Mouse (Mus musculus) CH12.LX (cell line): ENCODE measurements around the gene Fnip1. TPM values are rescaled to one million over a fixed set of nuclear protein-coding genes. Genes with fewer than 3 reads are reported as not detected.

ENCODE experiments used
- DNase-seq: peaks from one replicate; pipeline ENCODE4 v3.0.0-alpha.2; 2013; ENCODE audit errors: extremely low read depth
- H3K27ac ChIP-seq: 2 replicates; pipeline ENCODE4 v1.5.1; 2012; ENCODE audit warnings: low read depth, mild to moderate bottlenecking, control low read depth, moderate library complexity; ENCODE audit not compliant: insufficient read depth
- H3K27me3 ChIP-seq: replicated peaks from 2 replicates; pipeline ENCODE3; 2012; ENCODE audit warnings: inconsistent platforms
- H3K36me3 ChIP-seq, 2 experiments: replicated peaks in 1 of 2; 2 replicates each; pipeline versions ENCODE3 to v1.6.1; 2012; ENCODE audit warnings: inconsistent platforms in 1 of 2, low read length in 1 of 2, mild to moderate bottlenecking in 1 of 2, mixed read lengths in 1 of 2, moderate library complexity in 1 of 2; ENCODE audit not compliant: control insufficient read depth in 1 of 2, insufficient read depth in 1 of 2
- H3K4me1 ChIP-seq, 2 experiments: 2 replicates each; pipeline ENCODE4 v1.6.1; 2012; ENCODE audit warnings: inconsistent platforms in 1 of 2, moderate library complexity in 1 of 2; ENCODE audit not compliant: insufficient read depth in 2 of 2, control insufficient read depth in 1 of 2
- H3K4me2 ChIP-seq: 2 replicates; pipeline ENCODE4 v1.6.1; 2012; ENCODE audit warnings: low read depth, mild to moderate bottlenecking, control low read depth; ENCODE audit not compliant: poor library complexity, insufficient read depth, severe bottlenecking
- H3K4me3 ChIP-seq, 3 experiments: fragments of 150-350 bp in 1 of 3; sonication (generic) in 1 of 3; replicated peaks in 1 of 3; 2 replicates each; pipeline versions ENCODE3 to v1.5.1; 2011 to 2012; ENCODE audit warnings: low read depth in 2 of 3, low read length in 2 of 3, mild to moderate bottlenecking in 2 of 3, moderate library complexity in 2 of 3, control low read depth in 1 of 3, improper control_type of control experiment in 1 of 3, inconsistent platforms in 1 of 3, mixed read lengths in 1 of 3; ENCODE audit not compliant: poor library complexity in 1 of 3
- H3K79me2 ChIP-seq: replicated peaks from 2 replicates; pipeline ENCODE4 v1.6.1; 2012; ENCODE audit warnings: mild to moderate bottlenecking, moderate library complexity; ENCODE audit not compliant: control insufficient read depth, poor library complexity, insufficient read depth, severe bottlenecking; ENCODE audit errors: extremely low read depth
- H3K9ac ChIP-seq: 2 replicates; pipeline ENCODE4 v1.6.1; 2012; ENCODE audit warnings: low read depth, mild to moderate bottlenecking, control low read depth, moderate library complexity; ENCODE audit not compliant: insufficient read depth
- H3K9me3 ChIP-seq: replicated peaks from 2 replicates; pipeline ENCODE3; 2012; ENCODE audit warnings: low read length, inconsistent platforms, mixed read lengths
- BHLHE40 ChIP-seq: IDR thresholded peaks from 2 replicates; pipeline ENCODE4 v1.6.1; 2011; ENCODE audit warnings: mild to moderate bottlenecking, low read depth, low read length, improper control_type of control experiment
- CHD1 ChIP-seq: IDR thresholded peaks from 2 replicates; pipeline ENCODE4 v1.6.1; 2012; ENCODE audit warnings: low read depth, low read length, improper control_type of control experiment, inconsistent platforms
- E2F4 ChIP-seq: IDR thresholded peaks from 2 replicates; pipeline ENCODE4 v1.6.1; 2011; ENCODE audit warnings: low read depth, low read length, improper control_type of control experiment; ENCODE audit not compliant: insufficient replicate concordance
- ELF1 ChIP-seq: IDR thresholded peaks from 2 replicates; pipeline ENCODE4 v1.6.1; 2014; ENCODE audit warnings: low read depth, mild to moderate bottlenecking, inconsistent platforms, low read length, improper control_type of control experiment
- ETS1 ChIP-seq: conservative IDR thresholded peaks from 2 replicates; pipeline ENCODE4 v1.6.1; 2012; ENCODE audit warnings: low read depth, mild to moderate bottlenecking, inconsistent platforms, low read length, improper control_type of control experiment, moderate library complexity
- GABPA ChIP-seq: IDR thresholded peaks from 2 replicates; pipeline ENCODE4 v1.6.1; 2012; ENCODE audit warnings: low read depth, low read length, improper control_type of control experiment, inconsistent platforms; ENCODE audit not compliant: insufficient replicate concordance
- JUN ChIP-seq: IDR thresholded peaks from 2 replicates; pipeline ENCODE4 v1.6.1; 2011; ENCODE audit warnings: low read depth, mild to moderate bottlenecking, low read length, improper control_type of control experiment, moderate library complexity; ENCODE audit not compliant: insufficient read depth
- KAT2A ChIP-seq: IDR thresholded peaks from 2 replicates; pipeline ENCODE4 v1.6.1; 2012; ENCODE audit warnings: low read length, improper control_type of control experiment, inconsistent platforms; ENCODE audit not compliant: insufficient replicate concordance
- MAX ChIP-seq: IDR thresholded peaks from 2 replicates; pipeline ENCODE4 v1.6.1; 2011; ENCODE audit warnings: low read length, improper control_type of control experiment
- MAZ ChIP-seq: IDR thresholded peaks from 2 replicates; pipeline ENCODE4 v1.6.1; 2012; ENCODE audit warnings: low read depth, mild to moderate bottlenecking, inconsistent platforms, low read length, improper control_type of control experiment, moderate library complexity
- NELFE ChIP-seq: IDR thresholded peaks from 2 replicates; pipeline ENCODE4 v1.6.1; 2011; ENCODE audit warnings: low read depth, low read length, improper control_type of control experiment
- PAX5 ChIP-seq: IDR thresholded peaks from 2 replicates; pipeline ENCODE4 v1.6.1; 2012; ENCODE audit warnings: low read length, inconsistent platforms, mixed read lengths
- POLR2A ChIP-seq: IDR thresholded peaks from 2 replicates; pipeline ENCODE4 v1.6.1; 2011; ENCODE audit warnings: low read depth, mild to moderate bottlenecking, improper control_type of control experiment, low read length
- RCOR1 ChIP-seq: conservative IDR thresholded peaks from 2 replicates; pipeline ENCODE4 v1.6.1; 2012; ENCODE audit warnings: low read depth, mild to moderate bottlenecking, inconsistent platforms, low read length, improper control_type of control experiment
- TBP ChIP-seq: conservative IDR thresholded peaks from 2 replicates; pipeline ENCODE4 v1.6.1; 2011; ENCODE audit warnings: low read depth, low read length, improper control_type of control experiment
- TCF12 ChIP-seq: IDR thresholded peaks from 2 replicates; pipeline ENCODE4 v1.6.1; 2014; ENCODE audit warnings: low read depth, mild to moderate bottlenecking, inconsistent platforms, low read length, improper control_type of control experiment
- USF2 ChIP-seq: conservative IDR thresholded peaks from 2 replicates; pipeline ENCODE4 v1.6.1; 2011; ENCODE audit warnings: low read depth, low read length, improper control_type of control experiment
- ZMIZ1 ChIP-seq: IDR thresholded peaks from 2 replicates; pipeline ENCODE4 v1.6.1; 2012; ENCODE audit warnings: low read depth, mild to moderate bottlenecking, inconsistent platforms, low read length, improper control_type of control experiment
- ZNF384 ChIP-seq: IDR thresholded peaks from 2 replicates; pipeline ENCODE4 v1.6.1; 2012; ENCODE audit warnings: low read depth, low read length, improper control_type of control experiment, inconsistent platforms
- dilution Hi-C: fragments of 300-500 bp; cut with MboI; formaldehyde crosslinking; loops from 2 replicates; pipeline ENCODE4 v1.14.3; 2020; ENCODE audit warnings: low sequenced_read_pairs; ENCODE audit not compliant: extremely low pct_unique_long_range_greater_than_20kb, extremely low pct_ligation_motif_present
- in situ Hi-C: fragments of 300-500 bp; cut with MboI; formaldehyde crosslinking; loops from 3 replicates; pipeline ENCODE4 v1.14.3; 2019; ENCODE audit warnings: low sequenced_read_pairs, low pct_ligation_motif_present, low pct_unique_long_range_greater_than_20kb, mixed read lengths
- polyA plus RNA-seq: library from polyadenylated mRNA; unstranded; fragments of >175 nt; gene quantifications from 2 replicates; pipeline ENCODE4 v1.2.1, GENCODE M21; 2012; ENCODE audit warnings: low read depth; ENCODE audit not compliant: insufficient read length
- total RNA-seq, 2 experiments: library from RNA; depleted of rRNA; stranded (reverse); fragments of 300-350 nt in 1 of 2; fragments of >200 nt in 1 of 2; gene quantifications; 2 replicates each; pipeline ENCODE4 v1.2.3; 2012 to 2014

The Fnip1 gene
- total and polyA plus RNA-seq, 3 experiments: 15.4 to 24.5 (median 21.8) TPM

GRCm38 (mm10) chr11:54522529-54523430 is 84.8 kb downstream of the Fnip1 start, which contains the start of gene Rapgef6 (continued):
- TF ChIP-seq MAZ (peak; percentile 88), CHD1 (no peak), PAX5 (no peak), JUN (0 out of 2 replicates have a peak, but pooled peaks have one; percentile 8), USF2 (no peak), ZMIZ1 (peak; percentile 98; the same call in 1 of the 2 replicates), GABPA (no peak), NELFE (peak; percentile 98), TCF12 (peak; percentile 96), E2F4 (peak; percentile 78; the same call in 1 of the 2 replicates), ETS1 (peak; percentile 93)

GRCm38 (mm10) chr11:54523431-54524001 is 85.5 kb downstream of the Fnip1 start:
- Histone ChIP-seq H3K4me3 (peak overlapping the region; percentile 76 to 89 (median 82)), H3K4me2 (peak overlapping the region; percentile 67), H3K27me3 (no peaks in the 10 kb centered on the region), H3K36me3 (peaks cover 0 to 3% of the 10 kb centered on the region in 2 experiments), H3K79me2 (peaks cover 42% of the 10 kb centered on the region), H3K4me1 (peaks cover 10 to 63% of the 10 kb centered on the region in 2 experiments), H3K27ac (peak overlapping the region; percentile 78), H3K9ac (peak overlapping the region; percentile 71), H3K9me3 (no peaks in the 10 kb centered on the region)
- peak; percentile 35 for DNase-seq
- dilution Hi-C loops: no loop called here
- in situ Hi-C loops: loop anchor here (10.0 kb wide), 1 partner anchor 341 kb away; the partner anchor contains the start of genes Hint1 and Lyrm7
- TF ChIP-seq ELF1: peak; percentile 41; the same call in 1 of the 2 replicates
- no peak for TF ChIP-seq KAT2A
- no peak for TF ChIP-seq POLR2A
- TF ChIP-seq TCF12: 0 out of 2 replicates have a peak, but pooled peaks have one; percentile 29
- peak; percentile 20; the same call in 1 of the 2 replicates for TF ChIP-seq MAX
- peak; percentile 51; the same call in 1 of the 2 replicates for TF ChIP-seq ZNF384
- no peak for TF ChIP-seq RCOR1
- 0 out of 2 replicates have a peak, but pooled peaks have one; percentile 51 for TF ChIP-seq TBP
- peak; percentile 60 for TF ChIP-seq BHLHE40
